Mouse (Mus musculus) adrenal gland, adult (tissue): ENCODE measurements around the gene Psmb3.
A peak's percentile ranks its signal among the peaks of the same experiment; 100 is the strongest.

ENCODE experiments used
- DNase-seq, 2 experiments: peaks; one replicate each; pipeline ENCODE4 v3.0.0; 2022 to 2023; ENCODE audit warnings: low spot score in 1 of 2; ENCODE audit not compliant: inconsistent age in 2 of 2

Gene Psmb3

DNA sequence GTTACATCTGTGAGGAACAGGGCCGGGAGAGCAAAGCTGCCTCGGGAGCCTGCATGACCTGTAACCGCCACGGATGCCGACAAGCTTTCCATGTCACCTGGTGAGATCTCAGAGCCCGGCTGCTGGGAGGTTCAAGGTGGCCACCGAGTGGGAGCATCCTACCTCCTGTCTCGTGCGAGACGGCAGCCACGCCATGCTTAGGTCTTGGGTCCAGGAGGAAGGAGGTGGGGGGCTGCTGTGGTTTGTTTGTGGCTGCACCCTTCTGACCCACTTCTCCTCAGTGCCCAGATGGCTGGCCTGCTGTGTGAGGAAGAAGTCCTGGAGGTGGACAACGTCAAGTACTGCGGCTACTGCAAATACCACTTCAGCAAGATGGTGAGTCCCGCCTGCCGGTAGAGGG, 36.4 kb upstream of the Psmb3 start:
- DNase-seq: no peak

DNA sequence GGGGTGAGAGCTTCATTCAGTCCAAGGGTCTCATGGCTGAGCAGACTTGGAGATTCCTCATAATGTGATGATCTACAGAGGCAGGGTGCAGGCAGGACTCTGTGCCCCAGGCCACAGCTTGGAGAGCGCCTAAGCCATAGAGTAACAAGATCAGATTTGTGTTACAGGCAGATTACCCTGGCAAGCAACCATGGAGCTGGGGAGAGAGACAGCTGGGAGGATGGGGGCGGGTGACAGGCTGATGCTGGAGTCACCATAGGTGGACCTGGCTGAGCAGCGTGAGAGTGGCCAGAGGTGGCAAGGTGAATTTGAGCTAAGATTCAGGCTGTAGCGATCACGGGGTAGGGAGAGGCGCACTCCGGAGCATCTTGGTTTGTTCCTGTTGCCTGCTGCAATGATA, 35.0 kb upstream of the Psmb3 start:
- no peak for DNase-seq

DNA sequence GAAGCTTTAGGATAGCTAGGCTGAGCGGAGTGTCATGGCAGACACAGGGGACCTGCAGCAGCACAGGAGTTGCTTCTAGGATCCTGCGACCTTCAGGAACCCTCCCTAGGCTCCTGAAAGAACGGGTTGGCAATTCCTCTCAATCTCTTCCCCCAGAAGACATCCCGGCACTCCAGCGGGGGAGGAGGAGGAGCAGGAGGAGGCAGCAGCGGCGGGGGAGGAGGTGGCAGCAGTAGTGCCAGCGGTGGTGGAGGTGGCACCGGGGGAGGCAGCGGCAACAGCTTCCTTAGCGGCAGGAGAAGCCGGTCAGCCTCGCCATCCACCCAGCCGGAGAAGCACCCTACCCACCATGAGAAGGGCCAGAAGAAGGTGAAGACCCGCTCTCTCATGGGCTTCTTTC, 33.9 kb upstream of the Psmb3 start:
- DNase-seq: no peak

DNA sequence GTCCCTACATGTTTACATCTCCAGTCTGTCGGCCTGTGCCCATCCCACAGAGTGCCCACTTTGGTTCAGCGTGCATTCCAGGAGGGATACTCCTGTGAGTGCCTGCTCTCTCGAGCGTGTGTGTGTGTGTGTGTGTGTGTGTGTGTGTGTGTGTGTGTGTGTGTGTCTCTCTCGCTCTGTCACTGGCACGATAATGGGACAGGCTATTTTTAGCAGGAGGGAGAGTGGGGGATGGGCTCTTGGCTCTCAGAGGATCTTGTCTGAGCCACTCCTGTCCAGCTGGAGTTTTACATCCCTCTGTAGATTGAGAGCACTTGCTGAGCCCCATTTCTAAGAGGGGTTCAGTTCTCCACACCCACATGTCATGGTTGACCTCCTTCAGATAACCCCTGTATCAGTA, 33.4 kb upstream of the Psmb3 start:
- no peak for DNase-seq

DNA sequence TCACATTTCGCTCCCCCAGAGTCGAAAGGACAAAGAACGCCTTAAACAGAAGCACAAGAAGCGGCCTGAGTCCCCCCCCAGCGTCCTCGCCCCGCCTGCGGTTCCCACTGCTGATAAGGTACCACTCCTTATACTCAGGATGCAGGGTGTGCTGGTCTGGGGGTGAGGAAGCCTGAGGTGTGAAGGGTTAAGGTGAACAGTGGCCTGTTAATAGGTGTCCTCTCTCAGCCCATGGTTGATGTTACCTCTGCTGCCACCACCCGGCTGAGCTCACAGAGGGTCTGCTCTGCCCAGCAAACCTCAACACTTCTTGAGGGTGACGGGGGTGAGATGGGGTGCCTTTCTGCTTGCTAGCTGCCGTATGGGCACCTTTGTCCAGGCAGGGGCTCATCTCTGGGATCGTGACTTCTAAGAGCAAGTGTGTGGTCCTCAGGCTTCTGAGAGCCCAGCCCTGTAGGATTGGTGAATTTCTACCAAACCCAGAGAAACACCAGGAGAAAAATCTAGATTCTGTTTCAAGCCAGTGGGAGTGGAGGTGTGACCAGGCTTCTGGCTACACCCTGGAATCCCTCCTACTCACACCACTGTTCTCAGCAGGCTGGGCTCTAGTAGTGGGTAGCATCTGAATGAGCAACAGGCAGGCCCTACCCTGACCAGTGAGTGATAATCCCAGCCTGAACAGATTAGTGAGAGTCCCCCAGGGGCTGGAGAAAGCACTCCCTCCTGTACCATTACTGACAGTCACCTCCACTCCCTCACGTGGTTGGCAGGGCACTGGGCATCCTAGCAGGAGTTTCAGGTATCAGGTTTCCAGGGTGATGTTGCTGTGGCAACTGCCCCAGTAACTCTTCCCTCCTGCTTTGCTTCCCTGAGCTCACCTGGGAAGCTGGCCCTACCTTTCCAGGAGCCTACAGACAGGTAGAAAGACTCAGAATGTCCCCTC, 32.7 kb upstream of the Psmb3 start:
- DNase-seq: no peak

DNA sequence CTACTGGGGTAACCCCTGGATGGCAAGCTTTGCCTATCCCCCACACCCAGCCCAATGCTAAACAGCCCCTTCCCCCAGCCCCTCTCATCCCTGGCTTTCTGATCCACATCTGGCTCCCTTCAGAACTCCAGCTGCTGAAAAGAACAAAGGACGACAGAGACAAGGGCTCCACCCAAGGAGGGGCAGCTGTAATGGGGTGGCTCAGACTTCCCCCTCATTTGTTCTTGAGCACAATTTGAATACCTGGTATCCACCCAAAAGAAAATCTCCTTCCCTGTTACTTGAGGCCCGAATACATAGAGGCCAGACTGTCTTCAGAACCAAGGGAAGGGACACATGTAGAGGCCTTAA, 32.0 kb upstream of the Psmb3 start:
- no peak for DNase-seq

DNA sequence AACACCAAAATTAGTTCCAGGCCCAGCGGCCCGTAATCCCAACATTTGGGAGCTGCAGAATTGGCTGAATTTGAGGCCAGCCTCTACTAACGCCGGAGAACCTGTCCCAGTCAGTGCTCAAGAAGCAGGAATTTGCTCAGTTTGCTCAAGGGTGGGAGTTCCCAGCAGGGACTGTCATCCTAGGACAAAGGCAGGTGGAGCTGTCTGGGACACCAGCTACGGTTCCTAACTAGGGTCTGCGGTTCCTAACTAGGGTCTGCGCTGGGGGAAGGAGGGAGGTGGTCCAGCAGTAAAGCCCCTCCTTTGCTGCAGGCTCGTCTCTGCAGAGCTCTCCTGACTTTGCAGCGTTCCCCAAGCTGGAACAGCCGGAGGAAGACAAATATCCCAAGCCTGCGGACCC, 30.1 kb upstream of the Psmb3 start:
- DNase-seq: no peak

DNA sequence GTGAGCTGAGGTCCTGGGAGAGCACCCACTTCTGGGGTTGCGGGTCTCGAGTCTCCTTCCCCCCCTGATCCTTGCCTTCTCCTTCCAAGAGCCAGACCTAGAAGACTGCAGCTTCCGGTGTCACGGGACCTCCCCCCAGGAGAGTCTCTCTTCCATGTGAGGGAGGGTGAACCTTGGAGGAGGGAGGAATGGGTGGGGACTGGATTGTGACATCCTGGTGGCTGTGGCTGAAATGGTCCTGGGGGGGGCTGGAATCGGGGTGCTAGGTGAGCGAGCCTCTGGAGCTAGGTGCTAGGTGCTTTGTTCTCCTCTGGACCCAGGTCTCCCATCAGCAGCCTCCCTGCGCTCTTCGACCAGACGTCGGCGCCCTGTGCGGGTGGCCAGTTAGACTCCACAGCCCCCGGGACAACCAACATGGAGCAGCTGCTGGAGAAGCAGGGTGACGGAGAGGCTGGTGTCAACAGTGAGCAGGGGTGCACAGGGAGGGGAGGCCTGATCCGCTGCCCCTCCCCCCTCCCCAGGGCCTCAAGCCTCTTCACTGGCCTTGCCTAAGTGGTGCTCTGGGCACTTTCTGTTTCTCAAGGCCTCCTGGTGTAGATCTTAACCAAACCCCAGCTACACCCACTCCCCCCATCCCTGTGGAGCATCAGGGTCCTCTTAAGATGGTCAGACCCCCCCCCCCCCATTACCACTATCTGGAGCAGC, 27.0 kb upstream of the Psmb3 start:
- no peak for DNase-seq

DNA sequence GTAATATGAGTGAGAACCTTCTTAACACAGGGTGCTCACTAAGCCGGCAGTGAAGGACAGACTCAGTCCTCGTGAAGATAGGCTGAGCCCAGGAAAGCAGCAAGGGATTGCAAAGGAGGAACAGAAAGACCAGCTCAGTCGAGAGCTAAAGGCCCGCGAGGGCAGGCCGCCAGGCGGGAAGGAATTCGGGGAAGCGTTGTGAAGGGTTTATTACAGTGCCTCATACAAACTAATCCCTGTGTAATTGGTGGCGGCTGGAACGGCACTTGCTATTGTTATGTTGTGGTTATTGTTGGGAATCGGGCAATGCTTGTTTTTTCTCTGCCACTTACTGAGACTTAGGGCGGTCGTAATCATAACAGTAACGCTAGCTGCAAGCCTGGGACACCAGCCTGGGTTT, 25.8 kb upstream of the Psmb3 start:
- DNase-seq: no peak

DNA sequence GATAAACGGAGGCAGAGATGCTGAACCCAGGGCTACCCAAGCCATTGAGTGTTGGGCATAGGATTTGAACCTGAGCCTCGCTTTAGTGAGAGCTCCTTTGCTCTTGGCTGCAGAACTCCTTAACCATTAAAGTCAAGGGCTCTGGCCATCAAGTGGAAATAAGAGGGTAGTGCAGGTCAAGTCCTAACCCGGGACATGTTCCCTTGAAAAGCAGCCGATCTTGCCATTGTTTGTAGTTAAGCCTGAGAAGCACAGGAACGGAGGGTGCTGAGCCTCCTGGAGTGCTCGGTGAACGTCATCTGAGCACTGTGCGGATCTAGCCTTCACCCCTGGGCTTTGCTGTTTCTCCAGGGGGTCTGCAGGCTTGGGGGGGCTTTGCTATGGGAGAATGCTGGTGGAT, 25.4 kb upstream of the Psmb3 start:
- no peak for DNase-seq

DNA sequence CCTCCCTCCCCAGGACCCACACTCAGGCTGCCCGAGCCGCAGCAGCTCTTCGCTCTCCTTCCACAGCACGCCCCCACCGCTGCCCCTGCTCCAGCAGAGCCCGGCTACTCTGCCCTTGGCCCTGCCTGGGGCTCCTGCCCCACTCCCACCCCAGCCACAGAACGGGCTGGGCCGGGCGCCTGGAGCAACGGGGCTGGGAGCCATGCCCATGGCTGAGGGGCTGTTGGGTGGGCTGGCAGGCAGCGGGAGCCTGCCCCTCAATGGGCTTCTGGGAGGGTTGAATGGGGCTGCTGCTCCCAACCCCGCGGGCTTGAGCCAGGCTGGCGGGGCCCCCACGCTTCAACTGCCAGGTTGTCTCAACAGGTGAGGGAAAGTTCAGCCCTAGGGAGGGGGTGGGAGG, 24.9 kb upstream of the Psmb3 start:
- no peak for DNase-seq

DNA sequence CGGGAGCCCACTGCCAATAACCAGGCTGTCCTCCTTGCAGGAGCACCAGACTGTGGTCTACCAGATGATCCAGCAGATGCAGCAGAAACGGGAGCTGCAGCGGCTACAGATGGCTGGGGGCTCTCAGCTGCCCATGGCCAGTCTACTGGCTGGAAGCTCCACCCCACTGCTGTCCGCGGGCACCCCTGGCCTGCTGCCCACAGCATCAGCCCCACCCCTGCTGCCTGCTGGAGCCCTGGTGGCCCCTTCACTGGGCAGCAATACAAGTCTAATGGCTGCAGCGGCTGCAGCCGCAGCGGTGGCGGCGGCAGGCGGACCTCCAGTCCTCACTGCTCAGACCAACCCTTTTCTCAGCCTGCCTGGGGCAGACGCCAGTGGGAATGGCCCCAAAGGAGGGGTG, 22.8 kb upstream of the Psmb3 start:
- no peak for DNase-seq

DNA sequence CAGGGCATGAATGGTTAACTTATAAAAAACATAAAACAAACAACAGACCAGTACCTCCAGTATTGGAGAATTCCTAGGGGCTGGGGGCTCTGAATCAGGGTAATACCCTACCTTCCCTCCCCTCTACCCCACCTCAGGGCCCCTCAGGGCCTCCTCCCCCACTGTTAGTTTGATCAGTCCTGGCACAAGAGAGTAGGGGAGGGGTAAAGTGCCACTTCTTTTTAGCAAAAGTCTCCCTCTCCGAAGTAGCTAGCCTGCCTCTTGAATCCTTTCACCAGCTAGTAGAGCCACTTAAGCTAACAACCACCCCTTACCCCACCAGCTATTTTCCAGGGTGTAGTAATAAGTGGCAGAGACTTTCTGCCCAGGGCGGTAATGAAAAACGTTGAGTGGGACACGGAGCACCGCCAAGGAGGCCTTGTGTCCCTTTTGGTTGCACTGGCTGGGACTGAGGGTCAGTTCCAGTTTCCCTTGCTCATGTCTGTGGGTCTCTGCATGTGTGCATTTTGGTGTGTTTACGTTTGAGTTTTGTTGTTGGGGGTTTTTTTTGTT, 20.6 kb upstream of the Psmb3 start:
- no peak for DNase-seq

DNA sequence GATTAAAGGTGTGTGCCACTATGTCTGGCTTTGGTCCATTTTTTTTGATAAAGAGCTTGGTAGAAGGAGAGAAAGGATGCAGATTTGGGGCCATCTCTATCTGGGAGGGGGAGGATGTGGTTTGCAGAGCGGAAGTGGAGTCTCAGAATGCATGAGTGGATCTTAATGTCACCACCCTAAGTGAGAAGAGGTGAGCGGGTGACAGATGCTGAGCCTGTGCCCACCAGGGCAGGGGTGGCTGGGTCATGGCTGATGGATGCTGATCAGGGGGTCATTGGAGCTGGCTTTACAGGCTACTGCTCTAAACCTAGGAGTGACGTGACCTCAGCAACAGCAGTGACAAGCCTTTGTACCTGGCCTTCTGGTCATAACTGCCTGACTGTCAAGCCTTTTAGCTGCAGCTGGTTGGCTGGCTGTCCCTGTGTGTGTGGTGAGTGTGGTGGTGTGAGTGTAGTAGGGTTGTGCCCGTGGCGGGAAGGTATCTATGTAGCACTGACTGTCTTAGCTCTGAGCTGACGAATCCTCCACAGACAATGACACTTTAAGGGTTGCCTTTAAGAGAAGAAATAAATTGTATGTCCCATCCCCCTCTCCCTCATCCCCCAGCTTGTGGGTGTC, 19.0 kb upstream of the Psmb3 start:
- DNase-seq: no peak

DNA sequence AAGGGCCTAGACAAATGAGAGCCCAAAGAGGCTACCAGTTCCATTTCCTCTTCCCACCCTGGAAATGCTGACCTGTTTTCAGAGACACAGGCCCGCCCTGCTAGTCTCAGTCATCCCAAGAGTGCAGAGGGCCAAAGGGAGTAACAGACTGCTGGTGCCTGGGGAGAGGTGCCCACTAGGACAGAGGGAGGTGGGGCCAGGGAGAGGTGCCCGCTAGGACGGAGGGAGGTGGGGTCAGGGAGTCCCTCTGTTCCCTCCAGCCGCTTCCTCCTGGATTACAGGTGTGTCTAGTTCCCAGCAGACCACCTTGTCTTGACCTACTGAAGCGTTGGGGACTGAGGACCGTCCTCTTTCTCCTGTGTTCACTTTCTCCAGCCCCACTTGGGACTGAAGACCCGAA, 18.4 kb upstream of the Psmb3 start:
- DNase-seq: peak in 1 of 2 experiments; percentile 69

DNA sequence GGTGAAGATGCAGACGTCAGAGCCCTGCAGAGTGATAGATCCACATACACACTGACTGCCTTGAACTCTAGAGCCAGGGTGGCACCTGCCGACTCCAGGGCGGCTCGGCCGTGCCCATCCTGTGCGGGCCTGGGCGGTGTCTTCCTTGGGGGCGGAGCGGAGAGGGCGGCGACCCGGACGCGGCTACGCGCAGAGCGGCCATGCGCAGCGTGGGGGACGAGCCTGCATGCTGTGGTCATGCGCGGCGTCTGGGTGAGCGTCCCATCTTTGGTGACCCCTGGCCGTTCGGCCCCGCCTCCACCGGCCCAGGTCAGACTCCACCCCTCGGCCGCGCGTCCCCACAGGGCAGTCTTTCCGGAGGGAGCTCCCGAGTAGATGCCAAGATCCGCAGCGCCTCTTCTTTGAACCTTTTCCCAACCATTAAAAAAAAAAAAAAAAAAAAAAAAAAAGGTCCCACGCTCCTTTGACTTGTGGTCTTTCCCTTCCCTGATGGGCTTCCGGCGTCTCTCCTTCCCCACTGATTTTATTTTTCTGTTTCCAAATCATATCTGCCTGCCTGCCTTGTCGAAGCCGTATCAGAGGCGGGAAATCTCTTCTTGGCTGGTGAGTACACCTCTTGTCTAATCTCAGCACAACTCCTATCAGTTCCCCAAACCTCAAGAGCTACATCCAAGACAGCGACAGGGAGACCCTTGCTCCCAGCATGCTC, 17.4 kb upstream of the Psmb3 start, which contains the start of gene Cisd3:
Cisd3 (plus strand) TSS at position 214 of the 709 bp plus-strand sequence.
- peak; percentile 99 for DNase-seq

DNA sequence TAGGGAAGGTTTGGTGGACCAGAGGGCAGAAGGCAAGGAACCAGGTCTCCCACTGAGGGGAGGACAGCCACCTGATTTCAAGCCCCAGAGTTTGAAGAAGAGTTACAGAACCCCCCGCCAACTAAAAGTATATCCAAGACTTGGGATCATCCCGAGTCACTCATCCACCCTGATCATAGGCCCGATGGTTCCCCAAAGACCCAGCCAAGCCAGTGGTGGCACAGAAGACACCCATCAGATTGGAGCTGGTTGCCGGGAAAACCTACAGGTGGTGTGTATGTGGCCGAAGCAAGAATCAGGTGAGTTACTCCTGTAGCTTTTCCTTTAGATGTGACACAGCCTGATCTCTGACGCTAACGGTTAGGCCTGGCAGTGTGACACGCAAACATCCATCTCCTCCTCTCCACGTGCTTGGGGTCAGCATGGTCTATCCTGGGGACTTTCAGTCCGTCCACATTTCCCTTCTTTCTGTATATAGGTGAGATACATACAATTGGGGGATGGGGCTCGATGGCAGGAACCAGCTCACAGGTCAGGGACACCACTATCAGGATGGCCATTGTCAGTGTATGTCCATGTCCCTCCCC, 16.8 kb upstream of the Psmb3 start:
- peak; percentile 33 to 77 for DNase-seq

DNA sequence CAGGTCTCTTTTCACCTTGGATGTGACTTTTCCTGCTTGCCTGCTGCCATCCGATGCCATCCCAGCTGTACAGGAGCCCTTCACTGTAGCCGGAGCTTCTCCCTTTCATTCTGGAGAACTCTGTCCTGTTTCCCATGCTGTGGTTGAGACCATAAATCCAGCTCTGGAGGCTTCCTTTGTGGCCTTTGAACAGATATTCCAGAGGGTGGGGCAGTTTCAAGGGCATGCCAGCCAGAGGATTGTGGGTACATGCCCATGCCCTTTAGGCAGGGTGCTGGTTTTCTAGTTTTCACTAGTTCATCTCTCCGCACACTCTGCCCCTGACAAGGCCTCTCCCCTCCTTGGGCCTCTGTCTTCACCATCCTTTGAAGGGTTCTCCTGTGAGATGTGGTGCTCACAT, 16.1 kb upstream of the Psmb3 start:
- DNase-seq: peak; percentile 59 to 83

DNA sequence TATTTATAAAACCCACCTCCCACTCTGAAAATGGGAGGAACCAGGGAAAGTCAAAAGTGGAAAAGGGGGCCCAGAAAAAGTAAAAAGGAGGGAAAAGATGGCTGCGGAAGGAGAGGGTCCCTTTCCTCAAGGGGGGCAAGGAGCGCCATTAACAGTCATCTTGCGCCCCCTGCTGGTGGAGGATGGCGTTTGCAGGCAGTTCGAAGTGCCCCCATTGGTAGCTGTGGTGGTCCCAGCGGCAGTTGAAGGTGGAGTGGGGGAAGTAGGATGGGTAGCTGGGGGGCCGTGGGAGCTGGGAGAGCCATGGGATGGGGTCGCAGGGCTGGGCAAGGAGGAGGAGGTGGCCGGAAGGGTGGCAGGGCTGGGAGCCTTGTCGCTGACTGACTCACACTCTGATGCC, 13.3 kb upstream of the Psmb3 start:
- peak in 1 of 2 experiments; percentile 84 for DNase-seq

DNA sequence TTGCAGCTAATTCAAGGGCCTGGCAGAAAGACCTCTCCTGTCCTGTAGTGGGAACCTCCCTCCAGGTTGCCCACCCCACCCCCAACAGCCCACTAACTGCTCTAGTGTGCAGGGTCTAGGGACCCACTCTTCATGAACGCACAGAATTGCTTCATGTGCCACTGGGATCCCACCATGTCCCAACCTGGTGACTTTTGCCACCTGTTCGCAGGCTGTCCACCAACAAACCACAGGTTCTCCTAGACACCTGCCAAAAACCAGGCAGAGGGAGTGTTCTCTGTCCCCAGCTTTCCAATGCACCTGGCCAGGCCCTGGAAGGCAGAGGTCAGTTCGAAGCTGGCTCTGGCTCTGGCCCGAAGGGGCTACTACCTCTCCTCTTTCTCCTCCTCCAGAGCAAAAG, 8.8 kb upstream of the Psmb3 start:
- no peak for DNase-seq
